Mouse (Mus musculus) kidney, embryonic 16.5 days (tissue): ENCODE data around the gene Dmrtc1b. TPM values are rescaled to one million over a fixed set of nuclear protein-coding genes. Genes with fewer than 3 reads are reported as not detected.
"Not testable (repeated sequence)": the region's sequence is repeated elsewhere in the genome, so short reads cannot be mapped to it uniquely, and the experiment has no call there.

Experiments
- ATAC-seq: fragments of 200-750 bp; cut with Nextera tagmentation; 2 replicates; pipeline ENCODE4 v1.8.0; 2017; ENCODE audit warnings: moderate TSS enrichment; ENCODE audit not compliant: low FRiP score, low TSS enrichment
- H3K27ac ChIP-seq: fragments of 300-500 bp; sonication (generic); 2 replicates; pipeline ENCODE4 v1.5.1; 2014; ENCODE audit warnings: low read length
- H3K27me3 ChIP-seq: fragments of 300-500 bp; sonication (generic); 2 replicates; pipeline ENCODE4 v1.6.1; 2014; ENCODE audit warnings: low read length, control low read depth, mixed read lengths; ENCODE audit not compliant: insufficient read depth
- H3K36me3 ChIP-seq: fragments of 300-500 bp; sonication (generic); 2 replicates; pipeline ENCODE4 v1.6.1; 2014; ENCODE audit warnings: low read length, control low read depth, mixed read lengths; ENCODE audit not compliant: insufficient read depth
- H3K4me1 ChIP-seq: fragments of 300-500 bp; sonication (generic); 2 replicates; pipeline ENCODE4 v1.6.1; 2014; ENCODE audit warnings: low read length, control low read depth, mixed read lengths; ENCODE audit not compliant: insufficient read depth
- H3K4me2 ChIP-seq: fragments of 300-500 bp; sonication (generic); replicated peaks from 2 replicates; pipeline ENCODE4 v1.6.1; 2014; ENCODE audit warnings: low read depth, low read length
- H3K4me3 ChIP-seq: fragments of 300-500 bp; sonication (generic); 2 replicates; pipeline ENCODE4 v1.5.1; 2014; ENCODE audit warnings: mild to moderate bottlenecking, low read length
- H3K9ac ChIP-seq: fragments of 300-500 bp; sonication (generic); replicated peaks from 2 replicates; pipeline ENCODE4 v1.6.1; 2014; ENCODE audit warnings: low read length
- H3K9me3 ChIP-seq: fragments of 300-500 bp; sonication (generic); 2 replicates; pipeline ENCODE4 v1.6.1; 2016; ENCODE audit warnings: low read length, control low read depth
- whole genome bisulfite sequencing: fragments of 180-500 bp; shearing (Covaris S2); extraction: QIAGEN DNeasy Blood & Tissue Kit; methylation state at CpG from one replicate; pipeline ENCODE4 v1.1.7; 2014; 5-methylcytosine and 5-hydroxymethylcytosine counted together
- polyA plus RNA-seq: library from polyadenylated mRNA; unstranded; fragments of >200 nt; fragmentation: Nextera tagmentation; extraction: Ambion mirVana; gene quantifications from 2 replicates; pipeline ENCODE4 v1.2.1, GENCODE M21; 2015

The Dmrtc1b gene
- polyA plus RNA-seq: not detected in 2 replicates

GRCm38 (mm10) chrX:102707535-102707934 is at the start of gene Dmrtc1b, which contains the start of gene Gm9112:
TSS of gene Dmrtc1b (plus strand) at chrX:102707865.
TSS of gene Gm9112 (minus strand) at chrX:102707635.
- not testable (repeated sequence) for H3K9me3 ChIP-seq, H3K9ac ChIP-seq, H3K4me1 ChIP-seq, ATAC-seq, H3K27me3 ChIP-seq, H3K36me3 ChIP-seq, H3K4me3 ChIP-seq, H3K4me2 ChIP-seq, H3K27ac ChIP-seq
- 92% methylated on average over 6 of the region's 10 CpGs for WGBS

GRCm38 (mm10) chrX:102660712-102661111 is 47.0 kb upstream of the Dmrtc1b start:
- ATAC-seq: no peak
- H3K36me3 ChIP-seq: no peaks in the 10 kb centered on the region
- H3K4me1 ChIP-seq: no peaks in the 10 kb centered on the region
- H3K4me3 ChIP-seq: no peak overlapping the region
- 18% methylated on average over 3 of the region's 3 CpGs for WGBS
- no peak overlapping the region for H3K9ac ChIP-seq
- no peaks in the 10 kb centered on the region for H3K9me3 ChIP-seq
- no peak overlapping the region for H3K27ac ChIP-seq
- H3K4me2 ChIP-seq: no peak overlapping the region
- H3K27me3 ChIP-seq: peaks cover 5% of the 10 kb centered on the region; the same call in 1 of the 2 replicates

- Histone ChIP-seq H3K9ac (no peak overlapping the region), H3K27ac (no peak overlapping the region), H3K4me3 (no peak overlapping the region), H3K4me1 (no peaks in the 10 kb centered on the region), H3K4me2 (no peak overlapping the region), H3K36me3 (no peaks in the 10 kb centered on the region), H3K9me3 (no peaks in the 10 kb centered on the region), H3K27me3 (no peaks in the 10 kb centered on the region)
- WGBS: 80% methylated on average over 2 of the region's 2 CpGs
- ATAC-seq: no peak
Observed at GRCm38 (mm10) chrX:102666641-102667040, 41.0 kb upstream of the Dmrtc1b start.

- not testable (repeated sequence) for H3K4me2 ChIP-seq, ATAC-seq, H3K9ac ChIP-seq, H3K27ac ChIP-seq, H3K4me1 ChIP-seq, H3K9me3 ChIP-seq, H3K27me3 ChIP-seq, H3K36me3 ChIP-seq, H3K4me3 ChIP-seq
- WGBS: 60% methylated on average over 3 of the region's 3 CpGs
Observed at GRCm38 (mm10) chrX:102684706-102685105, 23.0 kb upstream of the Dmrtc1b start.

GRCm38 (mm10) chrX:102686872-102687271 is 20.8 kb upstream of the Dmrtc1b start, which contains the start of gene Gm3880:
TSS of gene Gm3880 (minus strand) at chrX:102686972.
- 90% methylated on average over 5 of the region's 5 CpGs for WGBS
- not testable (repeated sequence) for H3K9me3 ChIP-seq, H3K4me3 ChIP-seq, H3K27ac ChIP-seq, H3K9ac ChIP-seq, H3K27me3 ChIP-seq, H3K36me3 ChIP-seq, H3K4me2 ChIP-seq, ATAC-seq, H3K4me1 ChIP-seq

- 25% methylated on average over 4 of the region's 4 CpGs for WGBS
- H3K36me3 ChIP-seq: not testable (repeated sequence)
Observed at GRCm38 (mm10) chrX:102689252-102689651, 18.4 kb upstream of the Dmrtc1b start.

GRCm38 (mm10) chrX:102700636-102701035 is 7.0 kb upstream of the Dmrtc1b start:
- H3K27me3 ChIP-seq, H3K4me1 ChIP-seq, H3K4me2 ChIP-seq, H3K27ac ChIP-seq, H3K9me3 ChIP-seq, ATAC-seq, H3K9ac ChIP-seq, H3K36me3 ChIP-seq, H3K4me3 ChIP-seq: not testable (repeated sequence)
- 61% methylated on average over 3 of the region's 3 CpGs for WGBS

More at GRCm38 (mm10) chrX:102689252-102689651, 18.4 kb upstream of the Dmrtc1b start:
- not testable (repeated sequence) for H3K9me3 ChIP-seq, H3K27ac ChIP-seq, H3K4me2 ChIP-seq, H3K4me1 ChIP-seq, H3K27me3 ChIP-seq, H3K9ac ChIP-seq, H3K4me3 ChIP-seq
- ATAC-seq: peak; percentile 57; the same call in 1 of the 2 replicates

GRCm38 (mm10) chrX:102724226-102724625 is 16.6 kb downstream of the Dmrtc1b start:
- not testable (repeated sequence) for H3K36me3 ChIP-seq, H3K4me2 ChIP-seq, H3K4me3 ChIP-seq, H3K9me3 ChIP-seq, H3K27ac ChIP-seq, H3K27me3 ChIP-seq, H3K4me1 ChIP-seq, H3K9ac ChIP-seq, ATAC-seq
- 95% methylated on average over 6 of the region's 6 CpGs for WGBS

Other genes with a start within 250 kb of the Dmrtc1b start
- 10.7 TPM in 2 replicates for gene Hdac8, start 202.5 kb upstream of the Dmrtc1b start, polyA plus RNA-seq
- 7.6 and 9.6 TPM in 2 replicates for gene Phka1, start 63.6 kb upstream of the Dmrtc1b start, polyA plus RNA-seq
- gene Gm3880, start 20.9 kb upstream of the Dmrtc1b start, polyA plus RNA-seq: not detected in 2 replicates
- gene Gm9112, start 230 bp upstream of the Dmrtc1b start, polyA plus RNA-seq: not detected in 2 replicates
- not detected in 2 replicates for gene Dmrtc1c1, start 95.1 kb downstream of the Dmrtc1b start, polyA plus RNA-seq
- not detected in 2 replicates for gene Dmrtc1c2, start 146.8 kb downstream of the Dmrtc1b start, polyA plus RNA-seq
- not detected in 2 replicates for gene 1700031F05Rik, start 160.1 kb downstream of the Dmrtc1b start, polyA plus RNA-seq
- 1.3 and 1.5 TPM in 2 replicates for gene Dmrtc1a, start 200.8 kb downstream of the Dmrtc1b start, polyA plus RNA-seq
- not detected in 2 replicates for gene 1700011M02Rik, start 201.0 kb downstream of the Dmrtc1b start, polyA plus RNA-seq
- not detected in 2 replicates for gene 1700018G05Rik, start 220.5 kb downstream of the Dmrtc1b start, polyA plus RNA-seq